Mouse (Mus musculus): Measurements from ENCODE around the gene Mapk12. TPM values are rescaled to one million over a fixed set of nuclear protein-coding genes. Genes with fewer than 3 reads are reported as not detected.
A peak's percentile ranks its signal among the peaks of the same experiment; 100 is the strongest.

Mapk12 gene
- total and polyA plus RNA-seq, 3 experiments: 0.21 TPM; not detected in 2

DNA sequence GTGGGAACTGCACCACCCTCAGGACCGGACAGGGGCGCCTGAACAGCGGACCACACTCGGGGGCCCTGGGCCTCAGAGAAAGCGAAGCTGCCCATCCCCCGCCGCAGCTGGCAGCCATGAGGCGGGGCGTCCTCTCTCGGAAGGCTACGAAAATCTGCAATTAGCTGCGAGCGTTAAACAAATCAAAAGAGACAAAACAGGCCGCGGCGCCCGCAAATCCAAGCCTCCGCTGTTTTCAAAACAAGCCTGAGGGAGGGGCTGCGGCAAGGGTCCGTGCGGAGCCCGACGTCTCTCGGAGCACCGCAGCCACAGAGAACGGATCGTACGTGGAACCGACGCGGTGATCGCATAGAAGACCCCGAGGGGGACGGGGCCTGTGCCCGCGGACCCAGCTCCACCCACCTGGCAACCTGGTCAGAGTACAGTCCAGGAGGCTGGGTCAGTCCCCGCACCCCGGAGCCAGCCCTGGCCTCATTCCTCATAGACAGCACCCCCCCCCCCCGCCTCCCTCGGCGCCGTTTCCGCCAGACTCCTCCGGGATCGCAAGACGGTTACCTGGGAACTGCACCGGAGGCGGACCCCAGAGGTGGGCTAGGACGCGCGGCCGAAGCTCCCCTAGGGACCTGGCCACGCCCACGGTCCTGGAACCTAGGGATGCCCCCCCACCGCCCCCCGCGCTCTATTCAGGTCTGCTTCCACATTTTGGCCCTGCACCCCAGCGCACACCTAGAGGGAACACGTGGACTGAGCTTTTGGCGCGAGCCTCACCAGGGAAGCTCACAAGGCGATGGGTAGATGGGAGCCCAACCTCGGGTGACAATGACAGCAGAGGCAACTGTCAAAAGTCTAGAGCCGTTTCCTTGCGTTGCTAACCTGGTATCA is 32.8 kb upstream of the Mapk12 start (continued):
- TF ChIP-seq TBP (conservative IDR thresholded peaks at IDR 0.05; ENCODE audit: low read depth, low read length) (no peak), MAX (IDR thresholded peaks at IDR 0.05; ENCODE audit: low read length) (peak; percentile 63), POLR2AphosphoS2 (IDR thresholded peaks at IDR 0.05; ENCODE audit: low read depth, low read length) (no peak), MAZ (IDR thresholded peaks at IDR 0.05; ENCODE audit: low read depth, low read length) (no peak), KAT2A (IDR thresholded peaks at IDR 0.05; ENCODE audit: insufficient replicate concordance, low read length) (no peak), SMC3 (IDR thresholded peaks at IDR 0.05; ENCODE audit: low read depth, low read length) (no peak), MYC (IDR thresholded peaks at IDR 0.05; ENCODE audit: low read depth, low read length) (peak; percentile 37; the same call in 1 of the 2 replicates), ZNF384 (IDR thresholded peaks at IDR 0.05; ENCODE audit: low read depth, low read length) (no peak)

DNA sequence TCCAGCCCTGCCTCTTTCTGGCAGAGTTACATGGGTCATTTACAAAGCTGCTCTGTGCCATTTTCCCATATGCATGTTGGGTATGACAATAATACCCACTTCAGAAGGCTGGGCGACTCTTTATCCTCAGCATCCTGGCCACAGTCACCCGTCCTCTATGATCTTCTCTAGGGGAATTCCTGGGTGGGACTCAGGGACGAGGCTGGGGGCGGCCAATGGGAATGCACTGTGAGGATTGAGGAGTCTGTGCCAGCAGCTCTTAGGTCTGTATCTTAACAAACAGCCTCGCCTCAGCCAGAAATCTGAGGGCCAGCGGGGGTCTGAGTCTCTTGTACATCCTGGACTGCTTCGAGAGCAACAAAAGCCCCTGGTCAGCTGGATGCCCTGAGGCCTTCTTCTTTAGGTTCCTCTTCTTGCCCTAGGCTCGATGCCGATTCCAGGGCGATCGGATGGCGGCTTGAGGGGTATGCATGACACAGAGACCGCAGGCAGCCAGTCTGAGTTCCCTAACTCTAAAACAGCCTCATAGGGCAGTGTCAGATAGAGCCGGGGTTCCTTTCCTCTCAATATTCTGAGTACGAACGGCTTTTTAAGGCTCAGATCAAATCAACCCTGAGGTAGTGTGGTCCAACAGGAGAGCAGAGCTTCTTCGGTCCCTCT is 31.9 kb upstream of the Mapk12 start:
- DNase-seq (ENCODE audit: extremely low read depth): no peak
- Histone ChIP-seq H3K9me3 (replicated peaks; ENCODE audit: low read length) (no peaks in the 10 kb centered on the region), H3K9ac (ENCODE audit: insufficient read depth, low read depth) (peak overlapping the region; percentile 46), H3K4me2 (ENCODE audit: insufficient read depth, low read depth, poor library complexity, severe bottlenecking) (peak overlapping the region; percentile 64), H3K79me2 (replicated peaks; ENCODE audit: control insufficient read depth, extremely low read depth, insufficient read depth, poor library complexity, severe bottlenecking) (no peaks in the 10 kb centered on the region), H3K4me3 (replicated peaks in 1 of 3; ENCODE audit: low read depth in 2 of 3, low read length in 2 of 3, poor library complexity in 1 of 3) (peak overlapping the region; percentile 51 to 69 (median 54)), H3K27me3 (replicated peaks) (peaks cover 1% of the 10 kb centered on the region), H3K4me1 (ENCODE audit: control insufficient read depth in 1 of 2, insufficient read depth in 2 of 2) (peaks cover 18 to 59% of the 10 kb centered on the region in 2 experiments), H3K36me3 (replicated peaks in 1 of 2; ENCODE audit: control insufficient read depth in 1 of 2, insufficient read depth in 1 of 2, low read length in 1 of 2) (peaks cover 6 to 9% of the 10 kb centered on the region in 2 experiments), H3K27ac (ENCODE audit: insufficient read depth, low read depth) (no peak overlapping the region)
- in situ Hi-C loops (cut with MboI; ENCODE audit: low pct_ligation_motif_present, low pct_unique_long_range_greater_than_20kb, low sequenced_read_pairs) (loop anchor here (5.0 kb wide), 1 partner anchor 35 kb away; no protein-coding TSS in a partner anchor), dilution Hi-C loops (cut with MboI; ENCODE audit: extremely low pct_ligation_motif_present, extremely low pct_unique_long_range_greater_than_20kb, low sequenced_read_pairs) (no loop called here)
- TF ChIP-seq USF2 (conservative IDR thresholded peaks at IDR 0.05; ENCODE audit: low read depth, low read length): no peak
- no peak for TF ChIP-seq NRF1 (IDR thresholded peaks at IDR 0.05; ENCODE audit: low read depth, low read length)
- no peak for TF ChIP-seq ZC3H11A (IDR thresholded peaks at IDR 0.05; ENCODE audit: low read depth, low read length)
- no peak for TF ChIP-seq RAD21 (IDR thresholded peaks at IDR 0.05; ENCODE audit: low read depth, low read length)
- no peak for TF ChIP-seq EP300 (IDR thresholded peaks at IDR 0.05; ENCODE audit: low read length)
- TF ChIP-seq MXI1 (IDR thresholded peaks at IDR 0.05; ENCODE audit: low read depth, low read length): no peak
- no peak for TF ChIP-seq ZMIZ1 (IDR thresholded peaks at IDR 0.05; ENCODE audit: low read depth, low read length)
- no peak for TF ChIP-seq UBTF (IDR thresholded peaks at IDR 0.05; ENCODE audit: low read depth, low read length)
- TF ChIP-seq JUN (IDR thresholded peaks at IDR 0.05; ENCODE audit: insufficient read depth, low read depth, low read length): no peak
- TF ChIP-seq BHLHE40 (IDR thresholded peaks at IDR 0.05; ENCODE audit: low read depth, low read length): no peak
- TF ChIP-seq PAX5 (IDR thresholded peaks at IDR 0.05; ENCODE audit: low read length): no peak
- no peak for TF ChIP-seq USF1 (IDR thresholded peaks at IDR 0.05; ENCODE audit: low read depth, low read length)
- no peak for TF ChIP-seq MAZ (IDR thresholded peaks at IDR 0.05; ENCODE audit: low read depth, low read length)
- TF ChIP-seq SIN3A (IDR thresholded peaks at IDR 0.05; ENCODE audit: low read length): no peak
- no peak for TF ChIP-seq POLR2AphosphoS2 (IDR thresholded peaks at IDR 0.05; ENCODE audit: low read depth, low read length)
- TF ChIP-seq MYC (IDR thresholded peaks at IDR 0.05; ENCODE audit: low read depth, low read length): no peak
- TF ChIP-seq ZNF384 (IDR thresholded peaks at IDR 0.05; ENCODE audit: low read depth, low read length): no peak

All from CH12.LX (cell line).